Mouse (Mus musculus) kidney, embryonic 15.5 days (tissue): ENCODE results near the gene Car11. TPM values are rescaled to one million over a fixed set of nuclear protein-coding genes. Genes with fewer than 3 reads are reported as not detected.
A peak's percentile ranks its signal among the peaks of the same experiment; 100 is the strongest.

Source experiments
- ATAC-seq: fragments of 200-750 bp; cut with Nextera tagmentation; replicated peaks from 2 replicates; pipeline ENCODE4 v1.8.0; 2017; ENCODE audit warnings: moderate TSS enrichment; ENCODE audit not compliant: low FRiP score
- H3K27ac ChIP-seq: fragments of 300-500 bp; sonication (generic); 2 replicates; pipeline ENCODE4 v1.5.1; 2015; ENCODE audit warnings: mild to moderate bottlenecking, inconsistent platforms
- H3K27me3 ChIP-seq: fragments of 300-500 bp; sonication (generic); 2 replicates; pipeline ENCODE4 v1.6.1; 2015; ENCODE audit warnings: inconsistent platforms
- H3K36me3 ChIP-seq: fragments of 300-500 bp; sonication (generic); 2 replicates; pipeline ENCODE4 v1.6.1; 2015; ENCODE audit warnings: inconsistent platforms
- H3K4me1 ChIP-seq: fragments of 300-500 bp; sonication (generic); 2 replicates; pipeline ENCODE4 v1.6.1; 2015; ENCODE audit warnings: inconsistent platforms
- H3K4me2 ChIP-seq: fragments of 300-500 bp; sonication (generic); 2 replicates; pipeline ENCODE4 v1.6.1; 2015; ENCODE audit warnings: moderate library complexity, mild to moderate bottlenecking, inconsistent platforms
- H3K4me3 ChIP-seq: fragments of 300-500 bp; sonication (generic); replicated peaks from 2 replicates; pipeline ENCODE4 v1.5.1; 2015; ENCODE audit warnings: mild to moderate bottlenecking, inconsistent platforms
- H3K9ac ChIP-seq: fragments of 300-500 bp; sonication (generic); 2 replicates; pipeline ENCODE4 v1.6.1; 2015; ENCODE audit warnings: mild to moderate bottlenecking, inconsistent platforms
- H3K9me3 ChIP-seq: fragments of 300-500 bp; sonication (generic); replicated peaks from 2 replicates; pipeline ENCODE4 v1.6.1; 2016; ENCODE audit warnings: inconsistent platforms
- WGBS: fragments of 180-500 bp; shearing (Covaris S2); methylation state at CpG from one replicate; pipeline ENCODE4 v1.1.7; 2015; ENCODE audit warnings: mixed read lengths; 5-methylcytosine and 5-hydroxymethylcytosine counted together
- polyA plus RNA-seq: library from polyadenylated mRNA; unstranded; fragments of >200 nt; fragmentation: Nextera tagmentation; extraction: Ambion mirVana; gene quantifications from 2 replicates; pipeline ENCODE4 v1.2.1, GENCODE M21; 2015

Gene Car11
- polyA plus RNA-seq, 1 experiment from 2014 or later: 8.8 TPM

DNA sequence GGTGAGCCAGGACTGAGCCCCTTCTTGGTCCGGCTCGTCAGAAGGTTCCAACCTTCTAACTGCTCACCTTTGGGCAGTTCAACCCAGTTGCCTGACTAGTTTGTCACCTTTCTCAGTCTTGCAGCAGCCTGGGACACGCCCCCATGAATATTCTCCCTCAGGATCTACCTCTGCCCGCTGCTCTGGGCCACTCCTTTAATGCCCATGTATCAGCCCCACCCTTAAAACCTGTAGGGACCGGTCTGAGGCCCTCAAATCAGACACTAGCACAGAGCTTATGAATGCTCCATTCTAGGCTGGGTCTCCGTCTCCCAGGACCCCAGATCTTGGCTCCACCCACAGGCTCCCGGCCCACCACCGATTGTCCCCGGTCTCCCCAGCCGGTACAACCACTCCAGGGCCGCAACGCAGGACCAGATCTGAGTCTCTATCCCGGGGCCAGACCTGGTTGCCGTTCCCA, 15.0 kb downstream of the Car11 start:
- Histone ChIP-seq H3K9ac (peak overlapping the region; percentile 77), H3K27ac (peak overlapping the region; percentile 86), H3K4me3 (peak overlapping the region; percentile 75), H3K27me3 (no peaks in the 10 kb centered on the region), H3K4me1 (peaks cover 43% of the 10 kb centered on the region), H3K9me3 (no peaks in the 10 kb centered on the region), H3K4me2 (peak overlapping the region; percentile 87), H3K36me3 (peaks cover 49% of the 10 kb centered on the region)
- ATAC-seq: peak; percentile 41
- WGBS: 9% methylated on average over 14 of the region's 14 CpGs

GRCm38 (mm10) chr7:45715090-45715708, 15.6 kb downstream of the Car11 start, which contains the start of gene Rpl18:
Gene Rpl18 (plus strand): TSS chr7:45715457.
- peak within 1 kb of the TSS; percentile 83 for H3K9ac ChIP-seq
- H3K36me3 ChIP-seq: peaks cover 49% of the 10 kb centered on the region
- peak within 1 kb of the TSS; percentile 75 for H3K4me3 ChIP-seq
- 7% methylated on average over 34 of the region's 34 CpGs for WGBS
- H3K9me3 ChIP-seq: no peaks in the 10 kb centered on the region
- peak; percentile 91 for ATAC-seq
- H3K4me1 ChIP-seq: peaks cover 48% of the 10 kb centered on the region
- H3K27me3 ChIP-seq: no peaks in the 10 kb centered on the region
- H3K27ac ChIP-seq: peak within 1 kb of the TSS; percentile 86
- H3K4me2 ChIP-seq: peak within 1 kb of the TSS; percentile 87

- Histone ChIP-seq H3K4me2 (peak overlapping the region; percentile 87), H3K36me3 (peaks cover 49% of the 10 kb centered on the region), H3K27me3 (no peaks in the 10 kb centered on the region), H3K4me3 (peak overlapping the region; percentile 75), H3K4me1 (peaks cover 55% of the 10 kb centered on the region), H3K9ac (peak overlapping the region; percentile 83), H3K27ac (peak overlapping the region; percentile 80), H3K9me3 (no peaks in the 10 kb centered on the region)
- WGBS: 79% methylated on average over 19 of the region's 19 CpGs
- no peak for ATAC-seq
These were observed 16.3 kb downstream of the Car11 start for GRCm38 (mm10) chr7:45715741-45716459.

DNA sequence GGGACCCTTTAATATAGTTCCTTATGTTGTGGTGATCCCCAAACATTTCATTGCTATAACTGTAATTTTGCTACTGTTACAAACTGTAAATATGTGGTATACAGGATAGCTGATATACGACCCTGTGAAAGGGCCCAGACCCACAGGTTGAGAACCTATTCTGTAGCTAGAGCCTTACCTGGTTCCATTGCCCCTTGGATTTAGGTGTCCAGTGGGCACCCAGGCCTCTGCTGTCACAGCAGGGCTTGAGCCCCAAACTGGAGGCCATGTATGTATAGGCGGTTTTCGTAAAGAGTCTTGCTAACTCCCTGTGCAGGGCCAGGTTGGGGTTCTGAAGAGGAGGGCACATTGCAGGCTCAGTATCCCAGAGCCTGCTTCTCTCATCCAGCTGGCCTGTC, 16.8 kb downstream of the Car11 start:
- peak overlapping the region; percentile 83; the same call in 1 of the 2 replicates for H3K9ac ChIP-seq
- 92% methylated on average over 3 of the region's 3 CpGs for WGBS

GRCm38 (mm10) chr7:45716952-45717917, 17.6 kb downstream of the Car11 start:
- no peaks in the 10 kb centered on the region for H3K9me3 ChIP-seq
- peaks cover 63% of the 10 kb centered on the region for H3K4me1 ChIP-seq
- peak overlapping the region; percentile 94 for H3K27ac ChIP-seq
- H3K4me3 ChIP-seq: peak overlapping the region; percentile 75
- 9% methylated on average over 31 of the region's 31 CpGs for WGBS
- H3K4me2 ChIP-seq: peak overlapping the region; percentile 87
- H3K27me3 ChIP-seq: no peaks in the 10 kb centered on the region
- H3K36me3 ChIP-seq: peaks cover 49% of the 10 kb centered on the region
- peak overlapping the region; percentile 83 for H3K9ac ChIP-seq
- ATAC-seq: peak; percentile 27

More for the DNA sequence above, 16.8 kb downstream of the Car11 start:
- Histone ChIP-seq H3K9me3 (no peaks in the 10 kb centered on the region), H3K4me3 (peak overlapping the region; percentile 75), H3K27ac (0 out of 2 replicates have a peak overlapping the region, but pooled peaks have one; percentile 80), H3K36me3 (peaks cover 49% of the 10 kb centered on the region), H3K4me1 (peaks cover 58% of the 10 kb centered on the region), H3K27me3 (no peaks in the 10 kb centered on the region), H3K4me2 (peak overlapping the region; percentile 87)
- no peak for ATAC-seq

DNA sequence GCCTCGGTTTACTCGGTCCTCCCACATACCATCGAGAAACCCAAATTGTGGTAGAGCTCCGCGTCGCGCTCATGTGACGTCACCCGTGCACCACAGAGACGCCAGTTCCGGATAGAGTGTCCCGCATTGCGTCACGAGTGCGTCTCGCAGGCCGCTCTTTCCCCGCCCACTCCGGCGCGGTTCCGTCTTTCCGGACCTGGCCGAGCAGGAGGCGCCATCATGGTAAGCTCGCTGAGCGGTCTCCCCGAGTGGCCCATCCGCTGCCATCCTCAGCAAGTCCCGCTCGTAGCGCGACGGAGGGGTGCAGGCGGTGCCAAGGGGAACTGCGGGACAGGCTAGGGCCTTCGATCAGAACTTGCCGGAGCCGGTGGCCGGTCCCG, 18.3 kb downstream of the Car11 start, which contains the start of gene Sphk2:
Gene Sphk2, minus strand, starts transcription at position 85 of the 380 bp plus-strand sequence.
- Histone ChIP-seq H3K27ac (peak within 1 kb of the TSS; percentile 94), H3K9me3 (no peaks in the 10 kb centered on the region), H3K4me1 (peaks cover 63% of the 10 kb centered on the region), H3K4me2 (peak within 1 kb of the TSS; percentile 87), H3K27me3 (no peaks in the 10 kb centered on the region), H3K9ac (peak within 1 kb of the TSS; percentile 94), H3K36me3 (peaks cover 49% of the 10 kb centered on the region), H3K4me3 (peak within 1 kb of the TSS; percentile 75)
- WGBS: under 1% methylated on average over 41 of the region's 41 CpGs
- peak; percentile 77 for ATAC-seq

GRCm38 (mm10) chr7:45718331-45718730, 18.7 kb downstream of the Car11 start:
- Histone ChIP-seq H3K9me3 (no peaks in the 10 kb centered on the region), H3K4me3 (peak overlapping the region; percentile 75), H3K4me1 (peaks cover 63% of the 10 kb centered on the region), H3K27ac (peak overlapping the region; percentile 94), H3K27me3 (no peaks in the 10 kb centered on the region), H3K36me3 (peaks cover 49% of the 10 kb centered on the region), H3K9ac (peak overlapping the region; percentile 94), H3K4me2 (peak overlapping the region; percentile 70)
- ATAC-seq: no peak
- under 1% methylated on average over 20 of the region's 20 CpGs for WGBS

DNA sequence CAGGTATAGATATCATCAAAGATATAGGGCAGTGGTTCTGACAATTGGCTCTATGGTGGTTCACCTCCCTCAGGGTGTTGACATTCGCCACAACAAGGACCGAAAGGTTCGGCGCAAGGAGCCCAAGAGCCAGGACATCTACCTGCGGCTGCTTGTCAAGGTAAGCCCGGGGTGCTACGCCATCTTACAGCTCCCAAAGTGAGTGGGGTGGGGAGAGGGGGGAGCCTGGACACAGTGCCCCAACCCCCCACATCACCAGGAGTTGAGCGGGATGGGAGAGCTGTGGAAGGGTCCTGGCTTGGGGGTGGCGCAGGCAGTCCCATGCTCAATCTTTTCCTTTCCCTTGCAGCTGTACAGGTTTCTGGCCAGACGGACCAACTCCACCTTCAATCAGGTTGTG, 19.5 kb downstream of the Car11 start:
- no peak overlapping the region for H3K27ac ChIP-seq
- no peak for ATAC-seq
- no peaks in the 10 kb centered on the region for H3K9me3 ChIP-seq
- H3K4me2 ChIP-seq: peak overlapping the region; percentile 70
- peak overlapping the region; percentile 94 for H3K9ac ChIP-seq
- H3K4me3 ChIP-seq: peak overlapping the region; percentile 75
- H3K36me3 ChIP-seq: peaks cover 51% of the 10 kb centered on the region
- no peaks in the 10 kb centered on the region for H3K27me3 ChIP-seq
- 81% methylated on average over 10 of the region's 10 CpGs for WGBS
- H3K4me1 ChIP-seq: peaks cover 56% of the 10 kb centered on the region

DNA sequence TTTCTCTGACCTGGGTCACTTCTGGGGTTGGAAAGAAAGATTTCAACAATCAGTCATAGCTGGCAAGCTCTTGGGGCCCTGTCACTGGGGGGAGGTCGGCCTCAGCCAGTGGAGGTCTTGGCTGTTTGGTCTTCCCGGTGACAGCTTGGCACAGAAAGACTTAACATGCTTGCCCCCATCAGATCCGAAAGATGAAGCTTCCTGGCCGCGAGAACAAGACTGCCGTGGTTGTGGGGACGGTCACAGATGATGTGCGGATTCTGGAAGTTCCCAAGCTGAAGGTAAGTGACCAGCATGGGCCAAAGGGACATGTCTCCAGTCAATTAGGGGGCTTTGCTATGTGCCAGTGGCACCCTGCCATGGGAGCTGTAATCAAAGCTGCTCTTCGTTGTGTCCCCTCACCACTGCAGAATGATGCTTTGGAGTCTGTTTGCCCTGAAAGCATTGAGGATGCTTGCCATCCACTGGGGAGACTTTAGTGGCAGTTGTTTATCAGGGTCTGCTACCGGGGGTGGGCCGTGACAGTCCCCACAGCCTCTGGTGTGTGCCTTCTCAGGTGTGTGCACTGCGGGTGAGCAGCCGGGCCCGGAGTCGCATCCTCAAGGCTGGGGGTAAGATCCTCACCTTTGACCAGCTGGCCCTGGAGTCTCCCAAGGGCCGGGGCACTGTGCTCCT, 20.2 kb downstream of the Car11 start:
- Histone ChIP-seq H3K9ac (peak overlapping the region; percentile 94; the same call in 1 of the 2 replicates), H3K27ac (no peak overlapping the region), H3K4me3 (peak overlapping the region; percentile 75), H3K36me3 (peaks cover 58% of the 10 kb centered on the region), H3K27me3 (no peaks in the 10 kb centered on the region), H3K4me2 (peak overlapping the region; percentile 70), H3K9me3 (no peaks in the 10 kb centered on the region), H3K4me1 (peaks cover 49% of the 10 kb centered on the region)
- WGBS: 91% methylated on average over 16 of the region's 16 CpGs
- ATAC-seq: no peak

GRCm38 (mm10) chr7:45720413-45721233, 21.0 kb downstream of the Car11 start, which contains the start of gene Fam83e:
Gene Fam83e (plus strand): TSS chr7:45721212.
- Histone ChIP-seq H3K4me3 (peak within 1 kb of the TSS; percentile 75; the same call in 1 of the 2 replicates), H3K36me3 (peaks cover 65% of the 10 kb centered on the region), H3K27ac (no peak within 1 kb of the TSS), H3K9me3 (no peaks in the 10 kb centered on the region), H3K9ac (0 out of 2 replicates have a peak within 1 kb of the TSS, but pooled peaks have one; percentile 94), H3K27me3 (no peaks in the 10 kb centered on the region), H3K4me2 (peak within 1 kb of the TSS; percentile 70; the same call in 1 of the 2 replicates), H3K4me1 (peaks cover 46% of the 10 kb centered on the region)
- 77% methylated on average over 14 of the region's 14 CpGs for WGBS
- no peak for ATAC-seq
